8 mouse cellular contexts compared by ENCODE assay signal in genomic region chr8:87660916-87661910, GRCm38 (mm10).
DNase-seq lines count a peak whose midpoint lies in the region; ATAC-seq and TF ChIP-seq lines count a peak whose summit lies in the region.

No protein-coding gene starts in this region.

- no peak for TF ChIP-seq CTCF in forebrain, postnatal 0 days (IDR thresholded peaks at IDR 0.05; ENCODE audit: low read depth)
- TF ChIP-seq CTCF in left cerebral cortex, adult 2 months (IDR thresholded peaks at IDR 0.05), result no peak

- H3K4me3 ChIP-seq in heart, embryonic 14.5 days (ENCODE audit: control insufficient read depth in 1 of 2, insufficient read depth in 1 of 2, low read depth in 1 of 2, low read length in 2 of 2), result peak overlapping the region in 1 of 2 experiments; percentile 25; a peak in 2 of 4 replicates
- H3K4me3 ChIP-seq in forebrain, postnatal 0 days (ENCODE audit: low read depth, low read length), result 0 out of 2 replicates have a peak overlapping the region, but pooled peaks have one; percentile 29
- H3K4me3 ChIP-seq in midbrain, embryonic 10.5 days, result peak overlapping the region; percentile 43
- H3K4me3 ChIP-seq in left cerebral cortex, adult 2 months, result no peak overlapping the region

- no peak for ATAC-seq in heart, embryonic 14.5 days (ENCODE audit: insufficient number of reproducible peaks, insufficient read depth, low FRiP score, low read depth)
- no peak for ATAC-seq in forebrain, postnatal 0 days

- H3K27me3 ChIP-seq in heart, embryonic 14.5 days (ENCODE audit: control insufficient read depth, insufficient read depth, low read length), result peaks cover 55% of the 10 kb centered on the region
- peaks cover 10% of the 10 kb centered on the region; the same call in 1 of the 2 replicates for H3K27me3 ChIP-seq in forebrain, postnatal 0 days (ENCODE audit: insufficient read depth, low read length)
- peaks cover 63% of the 10 kb centered on the region for H3K27me3 ChIP-seq in midbrain, embryonic 10.5 days (ENCODE audit: low read depth, poor library complexity, severe bottlenecking)

- no peak for DNase-seq in heart, postnatal 14 days
- DNase-seq in ES-CJ7 (ENCODE audit: low read depth, low spot score), result peak; percentile 55
- DNase-seq in forebrain, postnatal 0 days, result no peak
- DNase-seq in midbrain, embryonic 10.5 days (ENCODE audit: low spot score), result peak; percentile 47
- DNase-seq in adrenal gland, postnatal 14 days, result no peak
- no peak for DNase-seq in cerebellum, adult 11 months
- no peak for DNase-seq in left cerebral cortex, adult 2 months (ENCODE audit: extremely low spot score in 1 of 2, low spot score in 2 of 2)

- no peak overlapping the region for H3K9ac ChIP-seq in heart, embryonic 14.5 days (ENCODE audit: low read length)
- H3K9ac ChIP-seq in forebrain, postnatal 0 days, result no peak overlapping the region

- no peaks in the 10 kb centered on the region for H3K36me3 ChIP-seq in heart, embryonic 14.5 days (ENCODE audit: control insufficient read depth, insufficient read depth, low read length)
- H3K36me3 ChIP-seq in forebrain, postnatal 0 days (ENCODE audit: insufficient read depth), result no peaks in the 10 kb centered on the region
- H3K36me3 ChIP-seq in midbrain, embryonic 10.5 days, result peaks cover 13% of the 10 kb centered on the region

- H3K27ac ChIP-seq in heart, embryonic 14.5 days (replicated peaks in 1 of 2; ENCODE audit: control insufficient read depth in 1 of 2, insufficient read depth in 1 of 2, low read depth in 2 of 2, low read length in 2 of 2), result no peak overlapping the region
- no peak overlapping the region for H3K27ac ChIP-seq in forebrain, postnatal 0 days (ENCODE audit: low read depth, low read length)
- no peak overlapping the region; the same call in 1 of the 2 replicates for H3K27ac ChIP-seq in midbrain, embryonic 10.5 days (replicated peaks)
- H3K27ac ChIP-seq in left cerebral cortex, adult 2 months, result no peak overlapping the region

- H3K4me2 ChIP-seq in heart, embryonic 14.5 days (ENCODE audit: low read length), result peak overlapping the region; percentile 57
- H3K4me2 ChIP-seq in forebrain, postnatal 0 days (ENCODE audit: low read depth), result peak overlapping the region; percentile 63

- 14% methylated on average over 34 of the region's 34 CpGs for WGBS in heart, embryonic 14.5 days
- 21% methylated on average over 34 of the region's 34 CpGs for WGBS in forebrain, postnatal 0 days
- WGBS in midbrain, embryonic 10.5 days, result 4% methylated on average over 34 of the region's 34 CpGs

- peaks cover 18 to 20% of the 10 kb centered on the region in 2 experiments; a peak in 3 of 4 replicates for H3K4me1 ChIP-seq in heart, embryonic 14.5 days (ENCODE audit: control insufficient read depth in 2 of 2, insufficient read depth in 2 of 2, low read length in 2 of 2)
- H3K4me1 ChIP-seq in forebrain, postnatal 0 days (ENCODE audit: insufficient read depth), result peaks cover 21% of the 10 kb centered on the region
- peaks cover 60% of the 10 kb centered on the region for H3K4me1 ChIP-seq in midbrain, embryonic 10.5 days

- no peaks in the 10 kb centered on the region for H3K9me3 ChIP-seq in heart, embryonic 14.5 days (ENCODE audit: control insufficient read depth, low read length)
- no peaks in the 10 kb centered on the region for H3K9me3 ChIP-seq in forebrain, postnatal 0 days (ENCODE audit: low read length)
- no peaks in the 10 kb centered on the region for H3K9me3 ChIP-seq in midbrain, embryonic 10.5 days (replicated peaks)

- intact Hi-C loops in heart, postnatal 14 days (cut with DNase I), result loop anchor here (5.0 kb wide), 2 partner anchors 301 to 361 kb away; no protein-coding TSS in a partner anchor
- intact Hi-C loops in left cerebral cortex, adult 2 months (cut with DNase I), result loop anchor here (5.0 kb wide), 1 partner anchor 301 kb away; no protein-coding TSS in a partner anchor

Comparison
In these comparisons a context has a peak if more than half of its experiments do, and no peak if none do; other contexts are left out.
1. DNase-seq: peak in ES-CJ7 (single experiment) and midbrain, embryonic 10.5 days (single experiment); none in heart, postnatal 14 days (0 of 2), forebrain, postnatal 0 days (single experiment), adrenal gland, postnatal 14 days (single experiment), cerebellum, adult 11 months (single experiment) and left cerebral cortex, adult 2 months (0 of 2).